Mouse (Mus musculus): Measurements from ENCODE around the gene Sp1. TPM values are rescaled to one million over a fixed set of nuclear protein-coding genes. Genes with fewer than 3 reads are reported as not detected.

Gene Sp1
- polyA plus RNA-seq, 1 experiment from 2014 or later: 7.4 TPM

DNA sequence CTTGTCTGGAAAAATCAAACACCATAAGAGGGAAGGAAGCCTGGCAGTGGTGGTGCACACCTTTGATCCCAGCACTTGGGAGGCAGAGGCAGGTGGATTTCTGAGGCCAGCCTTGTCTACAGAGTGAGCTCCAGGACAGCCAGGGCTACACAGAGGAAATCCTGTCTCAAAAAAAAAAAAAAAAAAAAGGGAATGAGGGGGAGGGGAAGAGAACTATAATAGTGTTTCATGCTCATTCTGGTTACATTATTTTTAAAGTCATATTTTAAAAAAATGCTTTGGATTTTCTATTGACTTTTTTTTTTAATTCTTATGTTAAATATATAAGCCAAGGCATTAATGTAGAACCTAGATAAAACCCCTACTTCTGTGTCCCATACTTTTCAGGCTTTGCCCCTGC lies 7.7 kb downstream of the Sp1 start:
- ATAC-seq (ENCODE audit: low FRiP score, low TSS enrichment): no peak
- H3K9ac ChIP-seq (replicated peaks; ENCODE audit: low read length): no peak overlapping the region
- no peak overlapping the region for H3K4me3 ChIP-seq (replicated peaks; ENCODE audit: low read depth, low read length)
- H3K27ac ChIP-seq (replicated peaks; ENCODE audit: low read depth, low read length): no peak overlapping the region
- no peak overlapping the region for H3K4me2 ChIP-seq (ENCODE audit: low read length)
- H3K4me1 ChIP-seq (ENCODE audit: control insufficient read depth, insufficient read depth, low read length): peaks cover 27% of the 10 kb centered on the region
- DNase-seq: no peak
- H3K9me3 ChIP-seq (ENCODE audit: control insufficient read depth, low read length): peaks cover 3% of the 10 kb centered on the region; the same call in 1 of the 2 replicates
- H3K36me3 ChIP-seq (ENCODE audit: control insufficient read depth, insufficient read depth, low read length): peaks cover 46% of the 10 kb centered on the region
- H3K27me3 ChIP-seq (ENCODE audit: control insufficient read depth, insufficient read depth, low read length): no peaks in the 10 kb centered on the region

DNA sequence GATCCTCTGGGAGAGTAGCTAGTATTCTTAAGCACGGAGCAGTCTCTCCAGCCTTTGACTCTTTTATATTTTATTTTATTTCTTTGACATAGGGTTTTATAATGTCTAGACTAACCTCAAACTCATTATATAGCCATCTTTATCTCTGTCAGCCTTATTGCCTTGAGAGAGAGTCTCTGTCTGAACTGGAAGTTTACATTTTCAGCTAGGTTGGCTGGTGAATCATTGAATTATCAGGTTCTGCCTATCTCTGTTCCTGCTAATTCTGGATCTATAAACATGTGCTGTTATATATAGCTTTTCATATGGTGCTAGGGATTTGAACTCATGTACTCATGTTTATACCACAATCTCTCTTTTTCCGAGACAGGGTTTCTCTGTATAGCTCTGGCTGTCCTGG lies 11.6 kb downstream of the Sp1 start:
- H3K4me2 ChIP-seq (ENCODE audit: low read length): no peak overlapping the region
- H3K9me3 ChIP-seq (ENCODE audit: control insufficient read depth, low read length): no peaks in the 10 kb centered on the region
- no peak for ATAC-seq (ENCODE audit: low FRiP score, low TSS enrichment)
- no peak overlapping the region for H3K9ac ChIP-seq (replicated peaks; ENCODE audit: low read length)
- H3K4me1 ChIP-seq (ENCODE audit: control insufficient read depth, insufficient read depth, low read length): no peaks in the 10 kb centered on the region
- H3K27me3 ChIP-seq (ENCODE audit: control insufficient read depth, insufficient read depth, low read length): no peaks in the 10 kb centered on the region
- 92% methylated on average over 2 of the region's 2 CpGs for WGBS
- H3K27ac ChIP-seq (replicated peaks; ENCODE audit: low read depth, low read length): no peak overlapping the region
- H3K4me3 ChIP-seq (replicated peaks; ENCODE audit: low read depth, low read length): no peak overlapping the region
- DNase-seq: no peak
- H3K36me3 ChIP-seq (ENCODE audit: control insufficient read depth, insufficient read depth, low read length): peaks cover 12% of the 10 kb centered on the region

DNA sequence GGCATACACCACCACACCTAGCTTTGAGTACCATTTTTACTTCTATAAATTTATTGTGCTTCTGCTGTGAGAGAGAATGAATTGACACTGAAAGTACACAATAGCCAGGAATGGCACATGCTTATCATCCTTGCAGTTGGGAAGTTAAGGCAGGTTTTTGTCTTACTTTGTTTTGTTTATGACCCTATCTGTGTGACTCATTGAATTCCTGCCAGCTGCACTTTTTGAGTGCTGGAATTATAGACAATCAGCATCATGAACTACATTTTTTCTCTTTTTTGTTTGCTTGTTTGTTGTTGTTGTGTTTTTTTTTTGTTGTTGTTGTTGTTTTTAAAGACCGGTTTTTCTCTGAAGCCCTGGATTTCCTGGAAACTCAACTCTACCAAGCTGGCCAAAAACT lies 15.0 kb downstream of the Sp1 start:
- ATAC-seq (ENCODE audit: low FRiP score, low TSS enrichment): no peak
- Histone ChIP-seq H3K4me2 (ENCODE audit: low read length) (no peak overlapping the region), H3K4me1 (ENCODE audit: control insufficient read depth, insufficient read depth, low read length) (no peaks in the 10 kb centered on the region), H3K36me3 (ENCODE audit: control insufficient read depth, insufficient read depth, low read length) (peaks cover 11% of the 10 kb centered on the region), H3K9me3 (ENCODE audit: control insufficient read depth, low read length) (no peaks in the 10 kb centered on the region), H3K27me3 (ENCODE audit: control insufficient read depth, insufficient read depth, low read length) (no peaks in the 10 kb centered on the region), H3K27ac (replicated peaks; ENCODE audit: low read depth, low read length) (no peak overlapping the region), H3K9ac (replicated peaks; ENCODE audit: low read length) (no peak overlapping the region), H3K4me3 (replicated peaks; ENCODE audit: low read depth, low read length) (no peak overlapping the region)
- no peak for DNase-seq
- 61% methylated on average over 1 of the region's 1 CpGs for WGBS

DNA sequence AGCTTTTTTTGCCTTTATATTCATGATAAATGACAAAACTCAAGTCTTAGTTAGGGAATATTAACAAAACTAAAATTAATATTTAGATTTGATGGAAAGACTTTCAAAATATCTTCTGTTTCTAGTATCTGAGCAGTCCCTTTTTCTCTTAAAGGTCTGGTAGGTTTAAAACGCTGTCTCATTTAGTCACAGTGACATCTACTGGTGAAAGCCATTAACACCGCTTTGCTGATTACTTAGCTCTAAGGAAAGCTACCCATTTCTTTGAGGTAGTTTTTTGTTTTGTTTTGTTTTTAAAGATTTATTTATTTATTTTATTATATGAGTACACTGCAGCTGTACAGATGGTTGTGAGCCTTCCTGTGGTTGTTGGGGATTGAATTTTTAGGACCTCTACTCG lies 15.5 kb downstream of the Sp1 start:
- 63% methylated on average over 3 of the region's 3 CpGs for WGBS
- ATAC-seq (ENCODE audit: low FRiP score, low TSS enrichment) (no peak), DNase-seq (peak; percentile 88)
- Histone ChIP-seq H3K9me3 (ENCODE audit: control insufficient read depth, low read length) (no peaks in the 10 kb centered on the region), H3K27me3 (ENCODE audit: control insufficient read depth, insufficient read depth, low read length) (no peaks in the 10 kb centered on the region), H3K27ac (replicated peaks; ENCODE audit: low read depth, low read length) (no peak overlapping the region), H3K9ac (replicated peaks; ENCODE audit: low read length) (no peak overlapping the region), H3K4me3 (replicated peaks; ENCODE audit: low read depth, low read length) (no peak overlapping the region), H3K4me2 (ENCODE audit: low read length) (no peak overlapping the region), H3K4me1 (ENCODE audit: control insufficient read depth, insufficient read depth, low read length) (no peaks in the 10 kb centered on the region), H3K36me3 (ENCODE audit: control insufficient read depth, insufficient read depth, low read length) (peaks cover 16% of the 10 kb centered on the region)

DNA sequence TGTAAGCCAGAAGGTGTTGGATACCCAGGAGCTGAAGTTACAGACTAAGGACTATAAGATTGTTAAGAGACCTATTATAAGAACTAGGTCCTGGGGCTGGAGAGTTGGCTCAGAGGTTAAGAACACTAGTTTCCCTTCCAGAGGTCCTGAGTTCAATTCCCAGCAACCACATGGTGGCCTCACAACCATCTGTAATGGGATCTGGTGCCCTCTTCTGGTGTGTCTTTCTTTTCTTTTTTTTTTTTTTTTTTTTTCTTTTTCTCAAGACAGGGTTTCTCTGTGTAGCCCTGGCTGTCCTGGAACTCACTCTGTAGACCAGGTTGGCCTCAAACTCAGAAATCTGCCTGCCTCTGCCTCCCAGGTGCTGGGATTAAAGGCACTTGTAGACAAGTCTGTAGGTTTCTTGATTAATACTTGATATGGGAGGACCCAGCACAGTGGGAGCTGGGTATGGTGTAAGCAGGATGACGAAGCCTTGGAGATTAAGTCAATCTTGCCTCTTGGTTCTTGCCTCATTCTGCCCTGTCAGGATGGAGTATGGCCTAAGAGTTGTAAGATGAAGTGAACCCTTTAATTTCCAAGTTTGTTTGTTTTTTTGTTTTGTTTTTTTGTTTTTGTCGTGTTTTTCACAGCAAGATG lies 17.8 kb downstream of the Sp1 start:
- Histone ChIP-seq H3K4me1 (ENCODE audit: control insufficient read depth, insufficient read depth, low read length) (no peaks in the 10 kb centered on the region), H3K27ac (replicated peaks; ENCODE audit: low read depth, low read length) (no peak overlapping the region), H3K27me3 (ENCODE audit: control insufficient read depth, insufficient read depth, low read length) (no peaks in the 10 kb centered on the region), H3K9me3 (ENCODE audit: control insufficient read depth, low read length) (no peaks in the 10 kb centered on the region), H3K4me2 (ENCODE audit: low read length) (no peak overlapping the region), H3K4me3 (replicated peaks; ENCODE audit: low read depth, low read length) (no peak overlapping the region), H3K36me3 (ENCODE audit: control insufficient read depth, insufficient read depth, low read length) (peaks cover 23% of the 10 kb centered on the region), H3K9ac (replicated peaks; ENCODE audit: low read length) (no peak overlapping the region)
- DNase-seq: no peak
- no peak for ATAC-seq (ENCODE audit: low FRiP score, low TSS enrichment)
- WGBS: 95% methylated on average over 2 of the region's 2 CpGs

DNA sequence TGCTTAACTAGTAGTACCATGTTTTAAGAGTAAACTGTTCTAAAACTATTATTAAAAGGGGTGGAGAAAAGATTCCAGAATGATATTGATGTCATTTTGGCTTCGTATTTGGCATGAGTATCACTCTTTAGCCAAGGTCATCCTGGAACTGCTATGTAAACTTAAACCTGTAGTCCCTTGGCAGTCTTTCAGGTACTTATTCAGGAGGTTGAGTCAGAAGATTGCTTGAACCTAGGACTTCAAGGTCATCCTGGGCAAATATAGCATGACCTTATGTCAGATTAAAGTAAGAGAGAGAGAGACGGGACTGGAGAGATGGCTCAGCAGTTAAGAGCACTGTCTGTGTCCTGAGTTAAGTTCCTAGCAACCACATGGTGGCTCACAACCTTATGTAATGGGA lies 18.7 kb downstream of the Sp1 start:
- DNase-seq (no peak), ATAC-seq (ENCODE audit: low FRiP score, low TSS enrichment) (no peak)
- Histone ChIP-seq H3K4me3 (replicated peaks; ENCODE audit: low read depth, low read length) (no peak overlapping the region), H3K4me1 (ENCODE audit: control insufficient read depth, insufficient read depth, low read length) (no peaks in the 10 kb centered on the region), H3K9ac (replicated peaks; ENCODE audit: low read length) (no peak overlapping the region), H3K27ac (replicated peaks; ENCODE audit: low read depth, low read length) (no peak overlapping the region), H3K4me2 (ENCODE audit: low read length) (no peak overlapping the region), H3K36me3 (ENCODE audit: control insufficient read depth, insufficient read depth, low read length) (peaks cover 32% of the 10 kb centered on the region), H3K27me3 (ENCODE audit: control insufficient read depth, insufficient read depth, low read length) (no peaks in the 10 kb centered on the region), H3K9me3 (ENCODE audit: control insufficient read depth, low read length) (no peaks in the 10 kb centered on the region)
- 88% methylated on average over 2 of the region's 2 CpGs for WGBS

DNA sequence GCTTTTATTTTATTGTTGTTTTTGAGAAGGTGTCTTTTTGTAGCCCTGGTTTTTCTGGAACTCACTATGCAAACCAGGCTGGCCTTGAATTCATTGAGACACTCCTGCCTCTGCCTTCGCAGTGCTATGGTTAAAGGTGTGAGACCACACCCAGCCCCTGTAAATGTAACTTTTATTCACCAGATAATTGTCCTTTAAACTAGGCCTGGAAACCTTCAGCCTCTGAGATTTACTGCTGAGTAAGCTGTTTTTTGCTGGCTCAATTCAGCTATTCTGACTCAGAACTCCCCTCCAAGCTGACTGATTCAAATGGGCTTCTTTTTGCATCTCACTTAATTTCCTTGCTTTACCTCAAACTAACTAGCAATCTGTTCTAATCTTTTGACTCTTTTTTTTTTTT lies 21.0 kb downstream of the Sp1 start:
- no peaks in the 10 kb centered on the region for H3K9me3 ChIP-seq (ENCODE audit: control insufficient read depth, low read length)
- no peak overlapping the region for H3K4me3 ChIP-seq (replicated peaks; ENCODE audit: low read depth, low read length)
- DNase-seq (no peak), ATAC-seq (ENCODE audit: low FRiP score, low TSS enrichment) (no peak)
- no peak overlapping the region for H3K9ac ChIP-seq (replicated peaks; ENCODE audit: low read length)
- no peaks in the 10 kb centered on the region for H3K4me1 ChIP-seq (ENCODE audit: control insufficient read depth, insufficient read depth, low read length)
- no peaks in the 10 kb centered on the region for H3K27me3 ChIP-seq (ENCODE audit: control insufficient read depth, insufficient read depth, low read length)
- H3K36me3 ChIP-seq (ENCODE audit: control insufficient read depth, insufficient read depth, low read length): peaks cover 55% of the 10 kb centered on the region
- WGBS: 100% methylated on average over 1 of the region's 1 CpGs
- H3K4me2 ChIP-seq (ENCODE audit: low read length): no peak overlapping the region
- no peak overlapping the region for H3K27ac ChIP-seq (replicated peaks; ENCODE audit: low read depth, low read length)

DNA sequence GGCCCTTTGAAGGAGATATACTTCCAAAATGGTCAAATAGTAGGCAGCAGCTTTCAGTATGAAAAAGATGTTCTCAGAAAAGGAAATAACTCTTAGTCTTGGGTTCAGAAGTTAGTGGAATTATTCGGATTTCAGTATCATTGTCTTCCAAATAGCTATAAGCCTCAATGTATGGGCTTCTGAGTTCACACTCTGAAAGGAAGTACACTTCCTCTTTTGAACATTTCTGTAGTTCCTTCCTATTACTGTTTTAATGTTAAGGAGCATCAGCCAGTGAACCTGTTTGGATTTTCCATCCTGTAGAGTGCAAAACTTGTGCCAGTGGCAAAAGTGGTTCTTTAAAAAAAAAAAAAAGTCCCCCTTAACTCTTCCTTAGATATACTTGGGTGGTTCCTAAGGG lies 26.1 kb downstream of the Sp1 start:
- WGBS: 98% methylated on average over 1 of the region's 1 CpGs
- Histone ChIP-seq H3K9ac (replicated peaks; ENCODE audit: low read length) (no peak overlapping the region), H3K9me3 (ENCODE audit: control insufficient read depth, low read length) (no peaks in the 10 kb centered on the region), H3K36me3 (ENCODE audit: control insufficient read depth, insufficient read depth, low read length) (peaks cover 68% of the 10 kb centered on the region), H3K27me3 (ENCODE audit: control insufficient read depth, insufficient read depth, low read length) (no peaks in the 10 kb centered on the region), H3K4me3 (replicated peaks; ENCODE audit: low read depth, low read length) (no peak overlapping the region), H3K4me2 (ENCODE audit: low read length) (no peak overlapping the region), H3K4me1 (ENCODE audit: control insufficient read depth, insufficient read depth, low read length) (no peaks in the 10 kb centered on the region), H3K27ac (replicated peaks; ENCODE audit: low read depth, low read length) (no peak overlapping the region)
- DNase-seq (no peak), ATAC-seq (ENCODE audit: low FRiP score, low TSS enrichment) (no peak)

DNA sequence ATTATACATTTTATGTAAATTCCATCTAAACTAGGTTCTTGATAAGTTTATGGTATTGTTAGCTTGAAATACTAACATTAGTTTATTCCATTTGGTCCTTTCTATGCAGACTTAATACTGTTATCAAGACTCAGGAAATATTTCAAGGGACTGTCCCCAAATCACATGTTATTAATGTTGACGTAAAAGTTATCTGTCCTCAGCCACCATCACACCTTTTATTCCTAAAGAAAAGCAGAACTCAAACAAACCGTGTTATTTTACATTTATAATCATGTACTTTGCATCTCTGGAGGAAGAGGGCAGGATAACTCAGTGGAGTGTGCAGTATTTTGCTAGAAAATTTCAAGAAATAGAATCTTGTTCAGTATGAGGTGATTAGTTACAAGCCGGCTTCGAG lies 27.2 kb downstream of the Sp1 start:
- DNase-seq (no peak), ATAC-seq (ENCODE audit: low FRiP score, low TSS enrichment) (no peak)
- no peaks in the 10 kb centered on the region for H3K9me3 ChIP-seq (ENCODE audit: control insufficient read depth, low read length)
- no peak overlapping the region for H3K27ac ChIP-seq (replicated peaks; ENCODE audit: low read depth, low read length)
- no peaks in the 10 kb centered on the region for H3K27me3 ChIP-seq (ENCODE audit: control insufficient read depth, insufficient read depth, low read length)
- no peak overlapping the region for H3K4me3 ChIP-seq (replicated peaks; ENCODE audit: low read depth, low read length)
- 99% methylated on average over 4 of the region's 4 CpGs for WGBS
- peaks cover 74% of the 10 kb centered on the region for H3K36me3 ChIP-seq (ENCODE audit: control insufficient read depth, insufficient read depth, low read length)
- no peak overlapping the region for H3K9ac ChIP-seq (replicated peaks; ENCODE audit: low read length)
- H3K4me2 ChIP-seq (ENCODE audit: low read length): no peak overlapping the region
- no peaks in the 10 kb centered on the region for H3K4me1 ChIP-seq (ENCODE audit: control insufficient read depth, insufficient read depth, low read length)
